Mouse (Mus musculus) kidney, embryonic 15.5 days (tissue): ENCODE data around the gene Hs3st1. TPM values are rescaled to one million over a fixed set of nuclear protein-coding genes. Genes with fewer than 3 reads are reported as not detected.
A peak's percentile ranks its signal among the peaks of the same experiment; 100 is the strongest.

ENCODE experiments used
- ATAC-seq: fragments of 200-750 bp; cut with Nextera tagmentation; replicated peaks from 2 replicates; pipeline ENCODE4 v1.8.0; 2017; ENCODE audit warnings: moderate TSS enrichment; ENCODE audit not compliant: low FRiP score
- H3K27ac ChIP-seq: fragments of 300-500 bp; sonication (generic); 2 replicates; pipeline ENCODE4 v1.5.1; 2015; ENCODE audit warnings: mild to moderate bottlenecking, inconsistent platforms
- H3K27me3 ChIP-seq: fragments of 300-500 bp; sonication (generic); 2 replicates; pipeline ENCODE4 v1.6.1; 2015; ENCODE audit warnings: inconsistent platforms
- H3K36me3 ChIP-seq: fragments of 300-500 bp; sonication (generic); 2 replicates; pipeline ENCODE4 v1.6.1; 2015; ENCODE audit warnings: inconsistent platforms
- H3K4me1 ChIP-seq: fragments of 300-500 bp; sonication (generic); 2 replicates; pipeline ENCODE4 v1.6.1; 2015; ENCODE audit warnings: inconsistent platforms
- H3K4me2 ChIP-seq: fragments of 300-500 bp; sonication (generic); 2 replicates; pipeline ENCODE4 v1.6.1; 2015; ENCODE audit warnings: moderate library complexity, mild to moderate bottlenecking, inconsistent platforms
- H3K4me3 ChIP-seq: fragments of 300-500 bp; sonication (generic); replicated peaks from 2 replicates; pipeline ENCODE4 v1.5.1; 2015; ENCODE audit warnings: mild to moderate bottlenecking, inconsistent platforms
- H3K9ac ChIP-seq: fragments of 300-500 bp; sonication (generic); 2 replicates; pipeline ENCODE4 v1.6.1; 2015; ENCODE audit warnings: mild to moderate bottlenecking, inconsistent platforms
- H3K9me3 ChIP-seq: fragments of 300-500 bp; sonication (generic); replicated peaks from 2 replicates; pipeline ENCODE4 v1.6.1; 2016; ENCODE audit warnings: inconsistent platforms
- WGBS: fragments of 180-500 bp; shearing (Covaris S2); methylation state at CpG from one replicate; pipeline ENCODE4 v1.1.7; 2015; ENCODE audit warnings: mixed read lengths; 5-methylcytosine and 5-hydroxymethylcytosine counted together
- polyA plus RNA-seq: library from polyadenylated mRNA; unstranded; fragments of >200 nt; fragmentation: Nextera tagmentation; extraction: Ambion mirVana; gene quantifications from 2 replicates; pipeline ENCODE4 v1.2.1, GENCODE M21; 2015

Gene Hs3st1
- polyA plus RNA-seq, 1 experiment from 2014 or later: 4.4 TPM

GRCm38 (mm10) chr5:39639438-39640177 lies 115.7 kb downstream of the Hs3st1 start:
- Histone ChIP-seq H3K36me3 (no peaks in the 10 kb centered on the region), H3K9ac (no peak overlapping the region), H3K9me3 (no peaks in the 10 kb centered on the region), H3K27ac (no peak overlapping the region), H3K27me3 (peaks cover 29% of the 10 kb centered on the region), H3K4me3 (no peak overlapping the region), H3K4me2 (no peak overlapping the region), H3K4me1 (peaks cover 19% of the 10 kb centered on the region)
- no peak for ATAC-seq
- 46% methylated on average over 10 of the region's 10 CpGs for WGBS

- no peak for ATAC-seq
- WGBS: 74% methylated on average over 5 of the region's 5 CpGs
- no peak overlapping the region for H3K4me3 ChIP-seq
- peaks cover 15% of the 10 kb centered on the region for H3K4me1 ChIP-seq
- peaks cover 24% of the 10 kb centered on the region for H3K27me3 ChIP-seq
- H3K9ac ChIP-seq: no peak overlapping the region
- no peaks in the 10 kb centered on the region for H3K36me3 ChIP-seq
- no peak overlapping the region for H3K27ac ChIP-seq
- no peaks in the 10 kb centered on the region for H3K9me3 ChIP-seq
- H3K4me2 ChIP-seq: no peak overlapping the region
These were observed 116.3 kb downstream of the Hs3st1 start for GRCm38 (mm10) chr5:39638926-39639325.

GRCm38 (mm10) chr5:39637874-39638273 lies 117.4 kb downstream of the Hs3st1 start:
- no peaks in the 10 kb centered on the region for H3K36me3 ChIP-seq
- H3K4me3 ChIP-seq: no peak overlapping the region
- ATAC-seq: no peak
- H3K4me1 ChIP-seq: peaks cover 5% of the 10 kb centered on the region
- no peak overlapping the region for H3K9ac ChIP-seq
- 63% methylated on average over 6 of the region's 6 CpGs for WGBS
- no peaks in the 10 kb centered on the region for H3K9me3 ChIP-seq
- H3K27me3 ChIP-seq: peaks cover 14% of the 10 kb centered on the region
- H3K4me2 ChIP-seq: no peak overlapping the region
- H3K27ac ChIP-seq: no peak overlapping the region

GRCm38 (mm10) chr5:39636090-39636489 lies 119.2 kb downstream of the Hs3st1 start:
- 76% methylated on average over 3 of the region's 3 CpGs for WGBS
- Histone ChIP-seq H3K4me1 (peaks cover 3% of the 10 kb centered on the region; the same call in 1 of the 2 replicates), H3K27me3 (0 out of 2 replicates have a peak, but pooled peaks cover 3% of the 10 kb centered on the region), H3K9ac (no peak overlapping the region), H3K27ac (no peak overlapping the region), H3K4me3 (no peak overlapping the region), H3K36me3 (no peaks in the 10 kb centered on the region), H3K9me3 (no peaks in the 10 kb centered on the region), H3K4me2 (no peak overlapping the region)
- no peak for ATAC-seq

- no peaks in the 10 kb centered on the region for H3K27me3 ChIP-seq
- H3K4me1 ChIP-seq: peaks cover 3% of the 10 kb centered on the region; the same call in 1 of the 2 replicates
- no peak overlapping the region for H3K27ac ChIP-seq
- no peak overlapping the region for H3K4me2 ChIP-seq
- no peak overlapping the region for H3K9ac ChIP-seq
- no peaks in the 10 kb centered on the region for H3K9me3 ChIP-seq
- WGBS: 64% methylated on average over 8 of the region's 8 CpGs
- ATAC-seq: peak; percentile 86
- H3K4me3 ChIP-seq: no peak overlapping the region
- no peaks in the 10 kb centered on the region for H3K36me3 ChIP-seq
These were observed 120.8 kb downstream of the Hs3st1 start for GRCm38 (mm10) chr5:39634300-39635047.

- Histone ChIP-seq H3K36me3 (no peaks in the 10 kb centered on the region), H3K4me2 (no peak overlapping the region), H3K27ac (no peak overlapping the region), H3K4me1 (peaks cover 3% of the 10 kb centered on the region; the same call in 1 of the 2 replicates), H3K9ac (no peak overlapping the region), H3K9me3 (no peaks in the 10 kb centered on the region), H3K4me3 (no peak overlapping the region), H3K27me3 (no peaks in the 10 kb centered on the region)
- 54% methylated on average over 1 of the region's 1 CpGs for whole genome bisulfite sequencing
- no peak for ATAC-seq
These were observed 122.1 kb downstream of the Hs3st1 start for GRCm38 (mm10) chr5:39633206-39633605.

- Histone ChIP-seq H3K36me3 (no peaks in the 10 kb centered on the region), H3K9ac (no peak overlapping the region), H3K9me3 (no peaks in the 10 kb centered on the region), H3K4me2 (no peak overlapping the region), H3K27me3 (no peaks in the 10 kb centered on the region), H3K4me1 (peaks cover 3% of the 10 kb centered on the region; the same call in 1 of the 2 replicates), H3K4me3 (no peak overlapping the region), H3K27ac (no peak overlapping the region)
- WGBS: 93% methylated on average over 5 of the region's 5 CpGs
- no peak for ATAC-seq
These were observed 124.4 kb downstream of the Hs3st1 start for GRCm38 (mm10) chr5:39630841-39631240.

GRCm38 (mm10) chr5:39625037-39625473 lies 130.2 kb downstream of the Hs3st1 start:
- no peak overlapping the region for H3K4me2 ChIP-seq
- H3K36me3 ChIP-seq: no peaks in the 10 kb centered on the region
- no peak overlapping the region for H3K4me3 ChIP-seq
- H3K27me3 ChIP-seq: no peaks in the 10 kb centered on the region
- no peak for ATAC-seq
- no peak overlapping the region for H3K9ac ChIP-seq
- WGBS: 49% methylated on average over 8 of the region's 8 CpGs
- no peaks in the 10 kb centered on the region for H3K9me3 ChIP-seq
- no peaks in the 10 kb centered on the region for H3K4me1 ChIP-seq
- H3K27ac ChIP-seq: no peak overlapping the region

GRCm38 (mm10) chr5:39624218-39624590 lies 131.1 kb downstream of the Hs3st1 start:
- Histone ChIP-seq H3K4me1 (no peaks in the 10 kb centered on the region), H3K9me3 (no peaks in the 10 kb centered on the region), H3K27me3 (no peaks in the 10 kb centered on the region), H3K36me3 (no peaks in the 10 kb centered on the region), H3K9ac (no peak overlapping the region), H3K4me2 (no peak overlapping the region), H3K27ac (no peak overlapping the region), H3K4me3 (no peak overlapping the region)
- no peak for ATAC-seq
- WGBS: 69% methylated on average over 4 of the region's 4 CpGs

- Histone ChIP-seq H3K4me1 (no peaks in the 10 kb centered on the region), H3K4me2 (no peak overlapping the region), H3K9ac (no peak overlapping the region), H3K36me3 (no peaks in the 10 kb centered on the region), H3K27ac (no peak overlapping the region), H3K27me3 (no peaks in the 10 kb centered on the region), H3K9me3 (no peaks in the 10 kb centered on the region), H3K4me3 (no peak overlapping the region)
- 75% methylated on average over 13 of the region's 13 CpGs for WGBS
- no peak for ATAC-seq
These were observed 131.7 kb downstream of the Hs3st1 start for GRCm38 (mm10) chr5:39623304-39624217.

- H3K27ac ChIP-seq: no peak overlapping the region
- no peak overlapping the region for H3K4me3 ChIP-seq
- whole genome bisulfite sequencing: 67% methylated on average over 3 of the region's 3 CpGs
- H3K36me3 ChIP-seq: no peaks in the 10 kb centered on the region
- H3K9me3 ChIP-seq: no peaks in the 10 kb centered on the region
- H3K4me2 ChIP-seq: no peak overlapping the region
- H3K9ac ChIP-seq: no peak overlapping the region
- no peaks in the 10 kb centered on the region for H3K4me1 ChIP-seq
- ATAC-seq: no peak
- H3K27me3 ChIP-seq: no peaks in the 10 kb centered on the region
These were observed 134.9 kb downstream of the Hs3st1 start for GRCm38 (mm10) chr5:39620206-39620866.
